Mouse (Mus musculus) spleen, adult 2 months (tissue): ENCODE data around the gene Kalrn.

ENCODE experiments used
- CTCF ChIP-seq: fragments of 200-500 bp; IDR thresholded peaks from 2 replicates; pipeline ENCODE4 v1.5.1; 2011; ENCODE audit warnings: mild to moderate bottlenecking, inconsistent platforms; ENCODE audit not compliant: insufficient read depth, insufficient read length, insufficient replicate concordance; ENCODE audit errors: extremely low read depth
- POLR2A ChIP-seq: fragments of 200-500 bp; IDR thresholded peaks from 2 replicates; pipeline ENCODE4 v1.6.1; 2011; ENCODE audit warnings: low read depth, low read length, inconsistent platforms

DNA sequence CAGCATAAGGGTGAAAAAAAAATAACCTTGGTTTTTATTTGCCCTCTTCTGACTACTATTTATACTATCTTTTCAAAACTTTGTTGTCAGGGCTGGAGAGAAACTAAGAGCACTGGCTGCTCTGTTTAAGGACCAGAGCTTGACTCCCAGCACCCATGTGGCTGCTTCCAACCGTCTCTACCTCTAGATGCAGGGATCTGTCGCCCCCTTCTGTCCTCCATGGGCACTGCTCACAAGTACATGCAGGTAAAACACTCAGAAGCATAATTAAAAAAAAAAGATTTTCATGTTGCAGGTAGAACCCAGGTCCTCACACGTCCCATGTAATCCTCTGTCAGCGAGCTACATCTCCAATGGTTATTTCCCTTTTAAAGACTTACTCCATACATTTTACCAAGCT is 499.4 kb downstream of the Kalrn start:
- TF ChIP-seq CTCF (no peak), POLR2A (no peak)
